Mouse (Mus musculus) bone marrow, adult 2 months (tissue): ENCODE results near the gene Homer2. TPM values are rescaled to one million over a fixed set of nuclear protein-coding genes. Genes with fewer than 3 reads are reported as not detected.

Source experiments
- H3K27ac ChIP-seq: fragments of 200-500 bp; 2 replicates; pipeline ENCODE4 v1.5.1; 2012; ENCODE audit warnings: low read depth, mild to moderate bottlenecking, control low read depth, inconsistent platforms, low read length; ENCODE audit not compliant: control insufficient read depth, poor library complexity, insufficient read depth
- H3K4me1 ChIP-seq: fragments of 200-500 bp; 2 replicates; pipeline ENCODE4 v1.6.1; 2011; ENCODE audit warnings: low read length; ENCODE audit not compliant: control insufficient read depth, insufficient read depth
- H3K4me3 ChIP-seq: fragments of 200-500 bp; replicated peaks from 2 replicates; pipeline ENCODE3; 2011; ENCODE audit warnings: mild to moderate bottlenecking, low read depth, low read length, control low read depth; ENCODE audit not compliant: control insufficient read depth
- CTCF ChIP-seq: fragments of 200-500 bp; IDR thresholded peaks from 2 replicates; pipeline ENCODE4 v1.5.1; 2011; ENCODE audit warnings: low read length, control low read depth; ENCODE audit not compliant: control insufficient read depth, insufficient read depth
- POLR2A ChIP-seq: fragments of 200-500 bp; IDR thresholded peaks from 2 replicates; pipeline ENCODE4 v1.6.1; 2011; ENCODE audit warnings: low read depth, mild to moderate bottlenecking, control low read depth, low read length, borderline replicate concordance; ENCODE audit not compliant: control insufficient read depth
- WGBS: fragments of 180-500 bp; shearing (Covaris S2); methylation state at CpG from one replicate; pipeline ENCODE4 v1.1.7; 2018; 5-methylcytosine and 5-hydroxymethylcytosine counted together
- polyA plus RNA-seq: library from polyadenylated mRNA; stranded (reverse); fragments of >200 nt; gene quantifications from 2 replicates; pipeline ENCODE4 v1.2.4, GENCODE M21; 2011; ENCODE audit warnings: low replicate concordance; ENCODE audit not compliant: missing spikeins, insufficient read depth, insufficient read length

Gene Homer2
- polyA plus RNA-seq, 1 experiment: 2.1 TPM

GRCm38 (mm10) chr7:81731181-81731651, 23.9 kb upstream of the Homer2 start:
- Histone ChIP-seq H3K4me3 (no peak overlapping the region), H3K27ac (no peak overlapping the region), H3K4me1 (no peaks in the 10 kb centered on the region)
- WGBS: 68% methylated on average over 6 of the region's 6 CpGs
- TF ChIP-seq CTCF: no peak
- TF ChIP-seq POLR2A: no peak

- H3K4me1 ChIP-seq: no peaks in the 10 kb centered on the region
- WGBS: 36% methylated on average over 9 of the region's 9 CpGs
- TF ChIP-seq CTCF (no peak), POLR2A (no peak)
- H3K4me3 ChIP-seq: no peak overlapping the region
- H3K27ac ChIP-seq: no peak overlapping the region
These were observed 22.5 kb upstream of the Homer2 start for GRCm38 (mm10) chr7:81729787-81730186.

- TF ChIP-seq CTCF: no peak
- no peak for TF ChIP-seq POLR2A
- 57% methylated on average over 9 of the region's 9 CpGs for WGBS
- H3K4me1 ChIP-seq: no peaks in the 10 kb centered on the region
- no peak overlapping the region for H3K4me3 ChIP-seq
- H3K27ac ChIP-seq: no peak overlapping the region
These were observed 20.4 kb upstream of the Homer2 start for GRCm38 (mm10) chr7:81727716-81728115.

GRCm38 (mm10) chr7:81726728-81727005, 19.3 kb upstream of the Homer2 start:
- WGBS: 59% methylated on average over 2 of the region's 2 CpGs
- Histone ChIP-seq H3K4me3 (no peak overlapping the region), H3K4me1 (no peaks in the 10 kb centered on the region), H3K27ac (no peak overlapping the region)
- TF ChIP-seq POLR2A (no peak), CTCF (no peak)

GRCm38 (mm10) chr7:81725986-81726727, 18.8 kb upstream of the Homer2 start:
- Histone ChIP-seq H3K4me3 (no peak overlapping the region), H3K4me1 (no peaks in the 10 kb centered on the region), H3K27ac (no peak overlapping the region)
- WGBS: 11% methylated on average over 18 of the region's 18 CpGs
- TF ChIP-seq POLR2A: no peak
- TF ChIP-seq CTCF: no peak

- Histone ChIP-seq H3K4me3 (no peak overlapping the region), H3K4me1 (no peaks in the 10 kb centered on the region), H3K27ac (no peak overlapping the region)
- no peak for TF ChIP-seq POLR2A
- TF ChIP-seq CTCF: no peak
- 85% methylated on average over 10 of the region's 10 CpGs for WGBS
These were observed 16.5 kb upstream of the Homer2 start for GRCm38 (mm10) chr7:81723851-81724250.

- TF ChIP-seq POLR2A (no peak), CTCF (no peak)
- Histone ChIP-seq H3K4me3 (no peak overlapping the region), H3K27ac (no peak overlapping the region), H3K4me1 (no peaks in the 10 kb centered on the region)
- WGBS: 77% methylated on average over 5 of the region's 5 CpGs
These were observed 13.9 kb upstream of the Homer2 start for GRCm38 (mm10) chr7:81721271-81721670.

- H3K4me3 ChIP-seq: no peak overlapping the region
- TF ChIP-seq CTCF: no peak
- TF ChIP-seq POLR2A: no peak
- H3K4me1 ChIP-seq: no peaks in the 10 kb centered on the region
- H3K27ac ChIP-seq: no peak overlapping the region
- 77% methylated on average over 1 of the region's 1 CpGs for whole genome bisulfite sequencing
These were observed 11.9 kb upstream of the Homer2 start for GRCm38 (mm10) chr7:81719216-81719661.
